Mouse (Mus musculus) MEL (cell line): ENCODE results near the gene Kalrn. TPM values are rescaled to one million over a fixed set of nuclear protein-coding genes. Genes with fewer than 3 reads are reported as not detected.
A peak's percentile ranks its signal among the peaks of the same experiment; 100 is the strongest.

Experiments
- DNase-seq: peaks from one replicate; pipeline ENCODE4 v3.0.0; 2011; ENCODE audit warnings: low read depth, low spot score
- H3K27ac ChIP-seq: 2 replicates; pipeline ENCODE4 v1.5.1; 2012; ENCODE audit warnings: low read depth, mild to moderate bottlenecking, control low read depth, low read length, moderate library complexity; ENCODE audit not compliant: control insufficient read depth
- H3K27me3 ChIP-seq, 2 experiments: fragments of 150-350 bp in 1 of 2; sonication (generic) in 1 of 2; 2 replicates each; pipeline ENCODE4 v1.6.1; 2012; ENCODE audit warnings: low read length in 2 of 2, mild to moderate bottlenecking in 2 of 2, improper control_type of control experiment in 1 of 2, moderate library complexity in 1 of 2; ENCODE audit not compliant: insufficient read depth in 2 of 2, control insufficient read depth in 1 of 2
- H3K36me3 ChIP-seq, 2 experiments: 2 replicates each; pipeline ENCODE4 v1.6.1; 2012 to 2014; ENCODE audit warnings: low read length in 2 of 2, improper control_type of control experiment in 1 of 2, inconsistent platforms in 1 of 2, mild to moderate bottlenecking in 1 of 2; ENCODE audit not compliant: insufficient read depth in 2 of 2, control insufficient read depth in 1 of 2
- H3K4me1 ChIP-seq, 2 experiments: fragments of 150-350 bp in 1 of 2; sonication (generic) in 1 of 2; 2 replicates each; pipeline ENCODE4 v1.6.1; 2012; ENCODE audit warnings: low read length in 2 of 2, improper control_type of control experiment in 1 of 2, mild to moderate bottlenecking in 1 of 2; ENCODE audit not compliant: insufficient read depth in 2 of 2, control insufficient read depth in 1 of 2
- H3K4me3 ChIP-seq, 2 experiments: fragments of 150-350 bp in 1 of 2; sonication (generic) in 1 of 2; 2 replicates each; pipeline ENCODE4 v1.5.1; 2012; ENCODE audit warnings: low read depth in 2 of 2, low read length in 2 of 2, mild to moderate bottlenecking in 2 of 2, moderate library complexity in 2 of 2, control low read depth in 1 of 2, improper control_type of control experiment in 1 of 2; ENCODE audit not compliant: control insufficient read depth in 1 of 2, insufficient read depth in 1 of 2
- H3K79me2 ChIP-seq: 2 replicates; pipeline ENCODE4 v1.6.1; 2012; ENCODE audit warnings: mild to moderate bottlenecking, low read length, moderate library complexity; ENCODE audit not compliant: control insufficient read depth, poor library complexity, insufficient read depth
- H3K9ac ChIP-seq: 2 replicates; pipeline ENCODE4 v1.6.1; 2012; ENCODE audit warnings: low read depth, mild to moderate bottlenecking, control low read depth, low read length, moderate library complexity; ENCODE audit not compliant: control insufficient read depth, poor library complexity, severe bottlenecking
- H3K9me3 ChIP-seq: fragments of 150-350 bp; sonication (generic); replicated peaks from 2 replicates; pipeline ENCODE4 v1.6.1; 2012; ENCODE audit warnings: mild to moderate bottlenecking, low read length, improper control_type of control experiment, moderate library complexity; ENCODE audit not compliant: insufficient read depth
- BHLHE40 ChIP-seq: IDR thresholded peaks from 2 replicates; pipeline ENCODE4 v1.6.1; 2012; ENCODE audit warnings: low read depth, mild to moderate bottlenecking, inconsistent platforms, low read length, improper control_type of control experiment, borderline replicate concordance
- CTCF ChIP-seq, 3 experiments: IDR thresholded peaks in 2 of 3; conservative IDR thresholded peaks in 1 of 3; 2 replicates each; pipeline ENCODE4 v1.5.1; 2011 to 2012; ENCODE audit warnings: low read length in 3 of 3, low read depth in 2 of 3, mild to moderate bottlenecking in 2 of 3, improper control_type of control experiment in 1 of 3, inconsistent platforms in 1 of 3, mixed read lengths in 1 of 3, moderate library complexity in 1 of 3; ENCODE audit not compliant: control insufficient read depth in 1 of 3, insufficient read depth in 1 of 3, poor library complexity in 1 of 3, severe bottlenecking in 1 of 3
- E2F4 ChIP-seq: IDR thresholded peaks from 2 replicates; pipeline ENCODE4 v1.6.1; 2011; ENCODE audit warnings: low read depth, low read length, improper control_type of control experiment, borderline replicate concordance
- ELF1 ChIP-seq: IDR thresholded peaks from 2 replicates; pipeline ENCODE4 v1.6.1; 2014; ENCODE audit warnings: low read depth, mild to moderate bottlenecking, inconsistent platforms, low read length, improper control_type of control experiment, moderate library complexity
- EP300 ChIP-seq, 2 experiments: IDR thresholded peaks; 2 replicates each; pipeline ENCODE4 v1.6.1; 2011; ENCODE audit warnings: improper control_type of control experiment in 2 of 2, low read length in 2 of 2, low read depth in 1 of 2, mild to moderate bottlenecking in 1 of 2
- ETS1 ChIP-seq: IDR thresholded peaks from 2 replicates; pipeline ENCODE4 v1.6.1; 2012; ENCODE audit warnings: low read depth, mild to moderate bottlenecking, inconsistent platforms, low read length, improper control_type of control experiment, moderate library complexity
- GATA1 ChIP-seq: IDR thresholded peaks from 2 replicates; pipeline ENCODE4 v1.6.1; 2011; ENCODE audit warnings: low read depth, low read length, improper control_type of control experiment
- HCFC1 ChIP-seq: IDR thresholded peaks from 2 replicates; pipeline ENCODE4 v1.6.1; 2012; ENCODE audit warnings: low read depth, mild to moderate bottlenecking, inconsistent platforms, low read length, improper control_type of control experiment, moderate library complexity
- JUND ChIP-seq: IDR thresholded peaks from 2 replicates; pipeline ENCODE4 v1.6.1; 2011; ENCODE audit warnings: low read depth, mild to moderate bottlenecking, improper control_type of control experiment, low read length
- MAFK ChIP-seq: IDR thresholded peaks from 2 replicates; pipeline ENCODE4 v1.6.1; 2011; ENCODE audit warnings: low read depth, mild to moderate bottlenecking, low read length, improper control_type of control experiment, borderline replicate concordance
- MAX ChIP-seq: IDR thresholded peaks from 2 replicates; pipeline ENCODE4 v1.6.1; 2011; ENCODE audit warnings: low read length, improper control_type of control experiment
- MAZ ChIP-seq: IDR thresholded peaks from 2 replicates; pipeline ENCODE4 v1.6.1; 2012; ENCODE audit warnings: low read depth, mild to moderate bottlenecking, inconsistent platforms, low read length, improper control_type of control experiment
- MXI1 ChIP-seq: IDR thresholded peaks from 2 replicates; pipeline ENCODE4 v1.6.1; 2011; ENCODE audit warnings: mild to moderate bottlenecking, low read depth, low read length, improper control_type of control experiment
- MYB ChIP-seq: IDR thresholded peaks from 2 replicates; pipeline ENCODE4 v1.6.1; 2011; ENCODE audit warnings: mild to moderate bottlenecking, low read depth, low read length, improper control_type of control experiment
- MYC ChIP-seq: IDR thresholded peaks from 2 replicates; pipeline ENCODE4 v1.6.1; 2011; ENCODE audit warnings: low read depth, mild to moderate bottlenecking, low read length, improper control_type of control experiment, moderate library complexity
- POLR2A ChIP-seq, 2 experiments: IDR thresholded peaks; 2 replicates each; pipeline ENCODE4 v1.6.1; 2011 to 2012; ENCODE audit warnings: low read length in 2 of 2, mild to moderate bottlenecking in 2 of 2, control low read depth in 1 of 2, improper control_type of control experiment in 1 of 2, low read depth in 1 of 2, moderate library complexity in 1 of 2; ENCODE audit not compliant: control insufficient read depth in 1 of 2, insufficient read depth in 1 of 2, poor library complexity in 1 of 2
- POLR2AphosphoS2 ChIP-seq: IDR thresholded peaks from 2 replicates; pipeline ENCODE4 v1.6.1; 2011; ENCODE audit warnings: low read length, improper control_type of control experiment
- POLR2AphosphoS5 ChIP-seq: IDR thresholded peaks from 2 replicates; pipeline ENCODE4 v1.6.1; 2012; ENCODE audit warnings: low read depth, borderline replicate concordance, mild to moderate bottlenecking, inconsistent platforms, low read length, moderate library complexity, mixed read lengths
- RAD21 ChIP-seq: IDR thresholded peaks from 2 replicates; pipeline ENCODE4 v1.6.1; 2011; ENCODE audit warnings: mild to moderate bottlenecking, low read depth, low read length, improper control_type of control experiment
- RCOR1 ChIP-seq: IDR thresholded peaks from 2 replicates; pipeline ENCODE4 v1.6.1; 2012; ENCODE audit warnings: low read depth, mild to moderate bottlenecking, inconsistent platforms, low read length, improper control_type of control experiment
- SIN3A ChIP-seq: IDR thresholded peaks from 2 replicates; pipeline ENCODE4 v1.6.1; 2012; ENCODE audit warnings: low read length, improper control_type of control experiment, inconsistent platforms
- TAL1 ChIP-seq: IDR thresholded peaks from 2 replicates; pipeline ENCODE4 v1.6.1; 2012; ENCODE audit warnings: mild to moderate bottlenecking, inconsistent platforms, low read length, moderate library complexity, mixed read lengths
- TBP ChIP-seq: IDR thresholded peaks from 2 replicates; pipeline ENCODE4 v1.8.0; 2011; ENCODE audit warnings: low read depth, low read length, improper control_type of control experiment
- TCF12 ChIP-seq: IDR thresholded peaks from 2 replicates; pipeline ENCODE4 v1.6.1; 2014; ENCODE audit warnings: low read depth, mild to moderate bottlenecking, inconsistent platforms, low read length, improper control_type of control experiment, moderate library complexity
- UBTF ChIP-seq: IDR thresholded peaks from 2 replicates; pipeline ENCODE4 v1.6.1; 2012; ENCODE audit warnings: low read depth, mild to moderate bottlenecking, inconsistent platforms, low read length, improper control_type of control experiment, moderate library complexity, borderline replicate concordance; ENCODE audit not compliant: insufficient read depth
- USF2 ChIP-seq, 2 experiments: IDR thresholded peaks; 2 replicates each; pipeline ENCODE4 v1.6.1; 2011 to 2012; ENCODE audit warnings: improper control_type of control experiment in 2 of 2, low read length in 2 of 2, borderline replicate concordance in 1 of 2, inconsistent platforms in 1 of 2, low read depth in 1 of 2, mild to moderate bottlenecking in 1 of 2; ENCODE audit not compliant: insufficient read depth in 1 of 2
- ZKSCAN1 ChIP-seq: IDR thresholded peaks from 2 replicates; pipeline ENCODE4 v1.6.1; 2012; ENCODE audit warnings: low read depth, mild to moderate bottlenecking, inconsistent platforms, low read length, improper control_type of control experiment, moderate library complexity
- ZNF384 ChIP-seq: IDR thresholded peaks from 2 replicates; pipeline ENCODE4 v1.6.1; 2012; ENCODE audit warnings: low read depth, mild to moderate bottlenecking, inconsistent platforms, low read length, improper control_type of control experiment
- polyA plus RNA-seq, 2 experiments: library from polyadenylated mRNA; stranded (reverse) in 1 of 2; unstranded in 1 of 2; fragments of >175 nt in 1 of 2; fragments of >200 nt in 1 of 2; gene quantifications; 2 replicates each; pipeline versions ENCODE4 v1.2.1 to v1.2.4; 2012; ENCODE audit warnings: low replicate concordance in 2 of 2, low read depth in 1 of 2; ENCODE audit not compliant: insufficient read length in 2 of 2, insufficient read depth in 1 of 2, missing spikeins in 1 of 2
- total RNA-seq: library from RNA; depleted of rRNA; stranded (reverse); fragments of 300-350 nt; gene quantifications from 2 replicates; pipeline ENCODE4 v1.2.3, GENCODE M21; 2012

Kalrn gene
- total and polyA plus RNA-seq, 3 experiments: 10.4 to 11.8 TPM; not detected in 1

DNA sequence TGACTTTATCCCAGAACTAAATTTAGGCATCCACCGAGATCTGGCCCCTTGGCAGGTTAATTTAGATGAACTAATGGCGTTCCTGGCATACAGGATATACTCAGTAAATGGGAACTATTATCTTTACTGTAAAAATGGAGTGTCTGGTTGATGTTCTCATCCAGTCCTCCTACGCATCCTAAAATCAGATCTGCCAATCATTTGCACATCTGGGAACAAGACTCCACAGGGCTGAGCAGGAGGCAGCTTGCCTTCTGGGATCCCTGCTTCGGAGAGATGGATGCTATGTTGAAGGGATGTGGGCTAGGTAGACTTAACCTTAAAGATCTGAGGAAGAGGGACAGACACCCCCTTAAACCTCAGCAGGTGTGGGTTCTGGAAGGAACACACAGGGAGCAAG, 230.2 kb downstream of the Kalrn start:
- no peak overlapping the region for H3K9ac ChIP-seq
- no peak for DNase-seq

GRCm38 (mm10) chr16:34342369-34343160, 230.8 kb downstream of the Kalrn start:
- H3K9ac ChIP-seq: no peak overlapping the region
- H3K4me3 ChIP-seq: no peak overlapping the region
- peaks cover 0 to 7% of the 10 kb centered on the region in 2 experiments; a peak in 2 of 4 replicates for H3K36me3 ChIP-seq
- TF ChIP-seq MAX (peak; percentile 55; the same call in 1 of the 2 replicates), EP300 (IDR thresholded peaks at IDR 0.05; ENCODE audit: low read depth in 1 of 2, low read length in 2 of 2) (peak; percentile 80 to 89), RCOR1 (peak; percentile 65), POLR2AphosphoS5 (no peak), SIN3A (0 out of 2 replicates have a peak, but pooled peaks have one; percentile 22), CTCF (IDR thresholded peaks at IDR 0.05 in 2 of 3, conservative IDR thresholded peaks at IDR 0.05 in 1 of 3; ENCODE audit: control insufficient read depth in 1 of 3, insufficient read depth in 1 of 3, low read depth in 2 of 3, low read length in 3 of 3, poor library complexity in 1 of 3, severe bottlenecking in 1 of 3) (no peak), HCFC1 (no peak), POLR2A (IDR thresholded peaks at IDR 0.05; ENCODE audit: control insufficient read depth in 1 of 2, insufficient read depth in 1 of 2, low read depth in 1 of 2, low read length in 2 of 2, poor library complexity in 1 of 2) (no peak), TCF12 (peak; percentile 81), MAZ (0 out of 2 replicates have a peak, but pooled peaks have one; percentile 40), ZNF384 (no peak), MYC (0 out of 2 replicates have a peak, but pooled peaks have one; percentile 45), TBP (no peak), TAL1 (peak; percentile 74), JUND (no peak), MXI1 (0 out of 2 replicates have a peak, but pooled peaks have one; percentile 45), BHLHE40 (no peak), USF2 (IDR thresholded peaks at IDR 0.05; ENCODE audit: borderline replicate concordance in 1 of 2, insufficient read depth in 1 of 2, low read depth in 1 of 2, low read length in 2 of 2) (no peak), GATA1 (peak; percentile 73), ETS1 (0 out of 2 replicates have a peak, but pooled peaks have one; percentile 23), MYB (no peak), POLR2AphosphoS2 (no peak)
- no peak overlapping the region; the same call in 1 of the 2 replicates for H3K27ac ChIP-seq
- peaks cover 0 to 15% of the 10 kb centered on the region in 2 experiments; a peak in 2 of 4 replicates for H3K4me1 ChIP-seq
- peaks cover 0 to 2% of the 10 kb centered on the region in 2 experiments; a peak in 1 of 4 replicates for H3K27me3 ChIP-seq
- no peaks in the 10 kb centered on the region for H3K79me2 ChIP-seq
- H3K9me3 ChIP-seq: no peaks in the 10 kb centered on the region
- peak; percentile 80 for DNase-seq

More for the DNA sequence above, 230.2 kb downstream of the Kalrn start:
- Histone ChIP-seq H3K79me2 (no peaks in the 10 kb centered on the region), H3K4me1 (peaks cover 0 to 15% of the 10 kb centered on the region in 2 experiments; a peak in 2 of 4 replicates), H3K36me3 (peaks cover 0 to 7% of the 10 kb centered on the region in 2 experiments; a peak in 2 of 4 replicates), H3K4me3 (no peak overlapping the region), H3K27ac (no peak overlapping the region), H3K9me3 (no peaks in the 10 kb centered on the region), H3K27me3 (peaks cover 0 to 2% of the 10 kb centered on the region in 2 experiments; a peak in 1 of 4 replicates)
- TF ChIP-seq JUND: no peak
- TF ChIP-seq ELF1: no peak
- no peak for TF ChIP-seq POLR2AphosphoS2
- TF ChIP-seq POLR2AphosphoS5: no peak
- TF ChIP-seq MAZ: no peak
- no peak for TF ChIP-seq GATA1
- TF ChIP-seq MXI1: no peak
- no peak for TF ChIP-seq RCOR1
- TF ChIP-seq RAD21: no peak
- no peak for TF ChIP-seq MAFK
- no peak for TF ChIP-seq UBTF
- TF ChIP-seq MAX: no peak
- no peak for TF ChIP-seq BHLHE40
- no peak for TF ChIP-seq E2F4
- no peak for TF ChIP-seq EP300 (IDR thresholded peaks at IDR 0.05; ENCODE audit: low read depth in 1 of 2, low read length in 2 of 2)
- TF ChIP-seq ZNF384: no peak
- no peak for TF ChIP-seq ZKSCAN1
- no peak for TF ChIP-seq USF2 (IDR thresholded peaks at IDR 0.05; ENCODE audit: borderline replicate concordance in 1 of 2, insufficient read depth in 1 of 2, low read depth in 1 of 2, low read length in 2 of 2)
